Mouse (Mus musculus) heart, adult 2 months (tissue): ENCODE results near the gene Plekhm1. TPM values are rescaled to one million over a fixed set of nuclear protein-coding genes. Genes with fewer than 3 reads are reported as not detected.

Experiments
- DNase-seq, 2 experiments: peaks; one replicate each; pipeline ENCODE4 v3.0.0; 2021
- H3K27ac ChIP-seq: fragments of 200-600 bp; 2 replicates; pipeline ENCODE4 v1.8.1; 2022
- H3K27me3 ChIP-seq: fragments of 200-500 bp; 2 replicates; pipeline ENCODE4 v1.6.1; 2012; ENCODE audit warnings: mild to moderate bottlenecking, low read length, inconsistent platforms, mixed read lengths; ENCODE audit not compliant: control insufficient read depth, insufficient read depth
- H3K36me3 ChIP-seq: fragments of 200-500 bp; 2 replicates; pipeline ENCODE4 v1.6.1; 2012; ENCODE audit warnings: low read length, inconsistent platforms; ENCODE audit not compliant: control insufficient read depth, insufficient read depth
- H3K4me1 ChIP-seq: fragments of 200-500 bp; 2 replicates; pipeline ENCODE4 v1.6.1; 2011; ENCODE audit warnings: low read length; ENCODE audit not compliant: control insufficient read depth, insufficient read depth
- H3K4me3 ChIP-seq: fragments of 200-600 bp; 2 replicates; pipeline ENCODE4 v1.8.1; 2022
- H3K79me2 ChIP-seq: fragments of 200-500 bp; replicated peaks from 2 replicates; pipeline ENCODE4 v1.6.1; 2012; ENCODE audit warnings: mild to moderate bottlenecking, inconsistent platforms, low read length, moderate library complexity, mixed read lengths; ENCODE audit not compliant: control insufficient read depth, insufficient read depth
- H3K9ac ChIP-seq: fragments of 200-500 bp; 2 replicates; pipeline ENCODE4 v1.6.1; 2012; ENCODE audit warnings: low read depth, mild to moderate bottlenecking, control low read depth, inconsistent platforms, low read length, mixed read lengths
- CTCF ChIP-seq: fragments of 200-600 bp; IDR thresholded peaks from 2 replicates; pipeline ENCODE4 v1.8.1; 2022; ENCODE audit warnings: antibody characterized with exemption, mild to moderate bottlenecking, moderate library complexity
- EP300 ChIP-seq: fragments of 200-500 bp; IDR thresholded peaks from 2 replicates; pipeline ENCODE4 v1.6.1; 2011; ENCODE audit warnings: low read depth, low read length, control low read depth; ENCODE audit not compliant: insufficient read depth
- POLR2A ChIP-seq: fragments of 200-500 bp; IDR thresholded peaks from 2 replicates; pipeline ENCODE4 v1.6.1; 2011; ENCODE audit warnings: mild to moderate bottlenecking, low read depth, low read length, control low read depth; ENCODE audit not compliant: insufficient read depth
- WGBS: fragments of 180-500 bp; shearing (Covaris S2); methylation state at CpG from one replicate; pipeline ENCODE4 v1.1.7; 2018; 5-methylcytosine and 5-hydroxymethylcytosine counted together
- intact Hi-C: fragments of 180-260 bp; cut with DNase I; formaldehyde crosslinking; loops from one replicate; pipeline ENCODE4 v1.15.1; 2025
- polyA plus RNA-seq: library from polyadenylated mRNA; depleted of rRNA; stranded (reverse); fragments of >200 nt; gene quantifications from 2 replicates; pipeline ENCODE4 v1.2.3, GENCODE M21; 2012
- total RNA-seq, 2 experiments: library from RNA; stranded (reverse); gene quantifications; 2 replicates each; pipeline ENCODE4 v1.2.3; 2021

The Plekhm1 gene
- total and polyA plus RNA-seq, 3 experiments = 10.2 to 11.9 (median 10.6) TPM

- H3K9ac ChIP-seq = peak overlapping the region; percentile 83
- peaks cover 6% of the 10 kb centered on the region for H3K4me1 ChIP-seq
- intact Hi-C loops = loop anchor here (1.0 kb wide), 2 partner anchors 9 to 20 kb away; no protein-coding TSS in a partner anchor
- peak overlapping the region; percentile 92 for H3K27ac ChIP-seq
- no peak for DNase-seq
- H3K27me3 ChIP-seq = no peaks in the 10 kb centered on the region
- 2% methylated on average over 33 of the region's 33 CpGs for WGBS
- peak overlapping the region; percentile 65 for H3K4me3 ChIP-seq
- no peaks in the 10 kb centered on the region for H3K79me2 ChIP-seq
- TF ChIP-seq CTCF = no peak
- no peak for TF ChIP-seq EP300
- no peak for TF ChIP-seq POLR2A
- H3K36me3 ChIP-seq = no peaks in the 10 kb centered on the region
Observed at GRCm38 (mm10) chr11:103362521-103363181, 49.8 kb downstream of the Plekhm1 start.

- H3K4me3 ChIP-seq = peak overlapping the region; percentile 65
- no peaks in the 10 kb centered on the region for H3K79me2 ChIP-seq
- H3K27ac ChIP-seq = peak overlapping the region; percentile 92
- H3K27me3 ChIP-seq = no peaks in the 10 kb centered on the region
- intact Hi-C loops = no loop called here
- peak overlapping the region; percentile 83 for H3K9ac ChIP-seq
- peak; percentile 71 for TF ChIP-seq POLR2A
- TF ChIP-seq CTCF = no peak
- TF ChIP-seq EP300 = no peak
- DNase-seq = peak in 1 of 2 experiments; percentile 54
- no peaks in the 10 kb centered on the region for H3K36me3 ChIP-seq
- H3K4me1 ChIP-seq = peaks cover 11% of the 10 kb centered on the region
- 17% methylated on average over 13 of the region's 13 CpGs for WGBS
Observed at GRCm38 (mm10) chr11:103362054-103362432, 50.4 kb downstream of the Plekhm1 start.

GRCm38 (mm10) chr11:103361396-103362053 lies 51.0 kb downstream of the Plekhm1 start:
- H3K79me2 ChIP-seq = no peaks in the 10 kb centered on the region
- H3K4me1 ChIP-seq = peaks cover 12% of the 10 kb centered on the region
- WGBS = 21% methylated on average over 25 of the region's 25 CpGs
- TF ChIP-seq EP300 (no peak), CTCF (no peak), POLR2A (no peak)
- H3K27me3 ChIP-seq = no peaks in the 10 kb centered on the region
- intact Hi-C loops = no loop called here
- H3K36me3 ChIP-seq = no peaks in the 10 kb centered on the region
- no peak for DNase-seq
- H3K27ac ChIP-seq = peak overlapping the region; percentile 92; the same call in 1 of the 2 replicates
- peak overlapping the region; percentile 65 for H3K4me3 ChIP-seq
- 0 out of 2 replicates have a peak overlapping the region, but pooled peaks have one; percentile 11 for H3K9ac ChIP-seq

GRCm38 (mm10) chr11:103360661-103361081 lies 51.8 kb downstream of the Plekhm1 start:
- H3K4me3 ChIP-seq = peak overlapping the region; percentile 44
- 12% methylated on average over 48 of the region's 48 CpGs for WGBS
- TF ChIP-seq POLR2A (no peak), EP300 (no peak), CTCF (no peak)
- intact Hi-C loops = no loop called here
- no peaks in the 10 kb centered on the region for H3K36me3 ChIP-seq
- no peak for DNase-seq
- no peaks in the 10 kb centered on the region for H3K27me3 ChIP-seq
- peaks cover 12% of the 10 kb centered on the region for H3K4me1 ChIP-seq
- peak overlapping the region; percentile 66 for H3K27ac ChIP-seq
- H3K79me2 ChIP-seq = no peaks in the 10 kb centered on the region
- H3K9ac ChIP-seq = peak overlapping the region; percentile 86

- TF ChIP-seq POLR2A = no peak
- TF ChIP-seq CTCF = no peak; the same call in 1 of the 2 replicates
- no peak for TF ChIP-seq EP300
- peak overlapping the region; percentile 66 for H3K27ac ChIP-seq
- peaks cover 12% of the 10 kb centered on the region for H3K4me1 ChIP-seq
- WGBS = 5% methylated on average over 60 of the region's 60 CpGs
- H3K27me3 ChIP-seq = no peaks in the 10 kb centered on the region
- no peaks in the 10 kb centered on the region for H3K79me2 ChIP-seq
- peak overlapping the region; percentile 44 for H3K4me3 ChIP-seq
- H3K36me3 ChIP-seq = no peaks in the 10 kb centered on the region
- DNase-seq = peak; percentile 91 to 92
- intact Hi-C loops = loop anchor here (1.0 to 5.0 kb wide), 3 partner anchors 39 to 196 kb away; no protein-coding TSS in a partner anchor
- H3K9ac ChIP-seq = peak overlapping the region; percentile 86
Observed at GRCm38 (mm10) chr11:103359841-103360641, 52.4 kb downstream of the Plekhm1 start.

- H3K79me2 ChIP-seq = no peaks in the 10 kb centered on the region
- peaks cover 12% of the 10 kb centered on the region for H3K4me1 ChIP-seq
- DNase-seq = peak; percentile 79 to 81
- no peaks in the 10 kb centered on the region for H3K27me3 ChIP-seq
- H3K36me3 ChIP-seq = no peaks in the 10 kb centered on the region
- H3K9ac ChIP-seq = peak overlapping the region; percentile 3; the same call in 1 of the 2 replicates
- peak overlapping the region; percentile 44 for H3K4me3 ChIP-seq
- TF ChIP-seq CTCF (peak; percentile 97), EP300 (peak; percentile 90), POLR2A (no peak)
- intact Hi-C loops = loop anchor here (1.0 to 5.0 kb wide), 3 partner anchors 40 to 197 kb away; no protein-coding TSS in a partner anchor
- WGBS = 5% methylated on average over 22 of the region's 22 CpGs
- H3K27ac ChIP-seq = peak overlapping the region; percentile 50
Observed at GRCm38 (mm10) chr11:103359122-103359521, 53.4 kb downstream of the Plekhm1 start.
